Mouse (Mus musculus) ES-E14 (cell line): ENCODE results near the gene Snrnp25.

Source experiments
- HCFC1 ChIP-seq: IDR thresholded peaks from 2 replicates; pipeline ENCODE4 v1.6.1; 2012; ENCODE audit warnings: low read length, inconsistent platforms, borderline replicate concordance; ENCODE audit not compliant: insufficient read depth
- MAFK ChIP-seq: IDR thresholded peaks from 2 replicates; pipeline ENCODE4 v1.6.1; 2014; ENCODE audit warnings: mild to moderate bottlenecking, low read depth, low read length, inconsistent platforms; ENCODE audit not compliant: insufficient read depth

- TF ChIP-seq MAFK (0 out of 2 replicates have a peak, but pooled peaks have one; percentile 65), HCFC1 (no peak)
Measured at GRCm38 (mm10) chr11:32243205-32243955, 38.2 kb downstream of the Snrnp25 start.
